10 mouse cellular contexts compared by ENCODE assay signal in the genomic region with DNA sequence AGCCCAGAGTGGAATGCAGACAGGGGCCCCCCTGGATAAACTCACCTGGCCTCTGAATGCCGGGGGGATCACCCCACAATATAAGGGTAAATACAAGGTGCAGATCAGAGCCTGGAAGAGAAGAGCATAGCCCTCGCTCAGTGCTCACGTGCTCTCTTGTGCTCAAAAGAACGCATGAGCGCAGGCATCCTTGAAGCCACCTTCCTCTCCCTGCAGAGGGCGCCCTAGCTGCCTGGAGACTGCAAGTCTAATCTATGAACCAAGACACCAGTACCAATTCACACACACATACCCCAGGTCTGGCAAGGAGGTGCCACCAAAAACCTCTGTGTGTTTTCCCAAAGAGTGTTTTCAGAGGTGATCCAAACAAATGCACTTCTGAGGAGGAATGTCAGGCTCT. TPM values are rescaled to one million over a fixed set of nuclear protein-coding genes. Genes with fewer than 3 reads are reported as not detected.
DNase-seq lines count a peak whose midpoint lies in the region; ATAC-seq and TF ChIP-seq lines count a peak whose summit lies in the region.
"Had no signal": no experiment of that assay in that cellular context is flagged by ENCODE, and none has a peak within 500 bp of the region (broad histone marks: within the 10 kb centered on the region; RNA-seq: fewer than 3 reads in every experiment).

No protein-coding gene starts in this region.

- no peaks in the 10 kb centered on the region for H3K4me1 ChIP-seq in heart, embryonic 10.5 days
- no peaks in the 10 kb centered on the region for H3K4me1 ChIP-seq in cortical plate, adult 2 months (ENCODE audit: control insufficient read depth, insufficient read depth, low read length)
- no peaks in the 10 kb centered on the region for H3K4me1 ChIP-seq in kidney, embryonic 15.5 days
- H3K4me1 ChIP-seq: midbrain, embryonic 12.5 days had no signal

- WGBS in heart, embryonic 10.5 days: 27% methylated on average over 6 of the region's 6 CpGs
- WGBS in kidney, embryonic 15.5 days: 36% methylated on average over 6 of the region's 6 CpGs

- no peaks in the 10 kb centered on the region for H3K9me3 ChIP-seq in heart, embryonic 10.5 days
- no peaks in the 10 kb centered on the region for H3K9me3 ChIP-seq in kidney, embryonic 15.5 days (replicated peaks)
- H3K9me3 ChIP-seq: midbrain, embryonic 12.5 days had no signal

- TF ChIP-seq CTCF in cortical plate, adult 2 months (IDR thresholded peaks at IDR 0.05; ENCODE audit: extremely low read depth, insufficient read depth, low read length): peak; percentile 72

- no peaks in the 10 kb centered on the region for H3K36me3 ChIP-seq in heart, embryonic 10.5 days
- H3K36me3 ChIP-seq in kidney, embryonic 15.5 days: no peaks in the 10 kb centered on the region
- H3K36me3 ChIP-seq: midbrain, embryonic 12.5 days had no signal

- no peak for TF ChIP-seq POLR2A in cortical plate, adult 2 months (IDR thresholded peaks at IDR 0.05; ENCODE audit: extremely low read depth, insufficient read depth, low read length)

- peaks cover 19% of the 10 kb centered on the region; the same call in 1 of the 2 replicates for H3K27me3 ChIP-seq in heart, embryonic 10.5 days (ENCODE audit: insufficient read depth, poor library complexity, severe bottlenecking)
- no peaks in the 10 kb centered on the region for H3K27me3 ChIP-seq in kidney, embryonic 15.5 days

- H3K4me2 ChIP-seq in kidney, embryonic 15.5 days: no peak overlapping the region
- H3K4me2 ChIP-seq: midbrain, embryonic 12.5 days had no signal

- no peak overlapping the region for H3K27ac ChIP-seq in heart, embryonic 10.5 days
- H3K27ac ChIP-seq in cortical plate, adult 2 months (ENCODE audit: insufficient read depth, low read length): no peak overlapping the region
- H3K27ac ChIP-seq in kidney, embryonic 15.5 days: no peak overlapping the region
- H3K27ac ChIP-seq: midbrain, embryonic 12.5 days had no signal

- no peak for ATAC-seq in kidney, embryonic 15.5 days (replicated peaks; ENCODE audit: low FRiP score)

- H3K9ac ChIP-seq in kidney, embryonic 15.5 days: no peak overlapping the region
- H3K9ac ChIP-seq: midbrain, embryonic 12.5 days had no signal

- H3K4me3 ChIP-seq in heart, embryonic 10.5 days: no peak overlapping the region
- H3K4me3 ChIP-seq in cortical plate, adult 2 months (ENCODE audit: insufficient read depth, low read length): no peak overlapping the region
- no peak overlapping the region for H3K4me3 ChIP-seq in kidney, embryonic 15.5 days (replicated peaks)
- H3K4me3 ChIP-seq: midbrain, embryonic 12.5 days had no signal

- peak; percentile 27 for DNase-seq in heart, postnatal 4 days
- no peak for DNase-seq in heart, embryonic 10.5 days (ENCODE audit: low spot score)
- DNase-seq in right cerebral cortex, postnatal 14 days: peak; percentile 47
- DNase-seq in right cerebral cortex, postnatal 25 days: no peak
- peak; percentile 43 for DNase-seq in retina, postnatal 7 days (ENCODE audit: low read depth, low spot score)
- DNase-seq in Muller cell, postnatal 12 days (ENCODE audit: inconsistent ontology term): no peak

RNA-seq across cellular contexts. Expression of a gene that starts 2.4 kb away (rescaled TPM):
- not detected for total RNA-seq in heart, postnatal 4 days (2021)
- not detected in 2 replicates for polyA plus RNA-seq in heart, embryonic 10.5 days (2016; fragmentation: Nextera tagmentation; extraction: Ambion mirVana)
- not detected in 2 replicates for polyA plus RNA-seq in cortical plate, adult 2 months (2012; rRNA removed)
- polyA plus RNA-seq in kidney, embryonic 15.5 days (2015; fragmentation: Nextera tagmentation; extraction: Ambion mirVana): not detected in 2 replicates
- polyA plus RNA-seq: midbrain, embryonic 12.5 days had no signal

RNA-seq across cellular contexts. Expression of a gene that starts 15.1 kb away (rescaled TPM):
- under 1 TPM; 0.19 to 0.38 TPM for total RNA-seq in heart, postnatal 4 days (2021)
- polyA plus RNA-seq in heart, embryonic 10.5 days (2016; fragmentation: Nextera tagmentation; extraction: Ambion mirVana): 0.86 and 1.8 TPM in 2 replicates
- polyA plus RNA-seq in cortical plate, adult 2 months (2012; rRNA removed): 440 and 441 TPM in 2 replicates
- 1.1 and 2.4 TPM in 2 replicates for polyA plus RNA-seq in kidney, embryonic 15.5 days (2015; fragmentation: Nextera tagmentation; extraction: Ambion mirVana)

RNA-seq across cellular contexts. Expression of a gene that starts 47.0 kb away (rescaled TPM):
- 1 to 10 TPM in 1 of 2 experiments, under 1 TPM in 1; 0.21 to 1.1 TPM for total RNA-seq in heart, postnatal 4 days (2021)
- 0.51 and 0.68 TPM in 2 replicates for polyA plus RNA-seq in heart, embryonic 10.5 days (2016; fragmentation: Nextera tagmentation; extraction: Ambion mirVana)
- polyA plus RNA-seq in cortical plate, adult 2 months (2012; rRNA removed): 20.4 and 26.2 TPM in 2 replicates
- polyA plus RNA-seq in kidney, embryonic 15.5 days (2015; fragmentation: Nextera tagmentation; extraction: Ambion mirVana): 0.45 and 1.1 TPM in 2 replicates

RNA-seq across cellular contexts. Expression of a gene that starts 55.4 kb away (rescaled TPM):
- not detected for total RNA-seq in heart, postnatal 4 days (2021)
- polyA plus RNA-seq in heart, embryonic 10.5 days (2016; fragmentation: Nextera tagmentation; extraction: Ambion mirVana): not detected in 2 replicates
- polyA plus RNA-seq in cortical plate, adult 2 months (2012; rRNA removed): 10.9 and 11.0 TPM in 2 replicates
- polyA plus RNA-seq in kidney, embryonic 15.5 days (2015; fragmentation: Nextera tagmentation; extraction: Ambion mirVana): 0.16 and 0.27 TPM in 2 replicates
- total RNA-seq: adrenal gland, adult 18-20 months had no signal
- polyA plus RNA-seq: midbrain, embryonic 12.5 days had no signal

Comparison
In these comparisons a context has a peak if more than half of its experiments do, and no peak if none do; other contexts are left out.
1. DNase-seq: peak in heart, postnatal 4 days (single experiment), right cerebral cortex, postnatal 14 days (single experiment) and retina, postnatal 7 days (single experiment); none in heart, embryonic 10.5 days (single experiment), right cerebral cortex, postnatal 25 days (single experiment) and Muller cell, postnatal 12 days (single experiment).
2. RNA of a gene that starts 15.1 kb away (polyA plus RNA-seq): 440 to 441 TPM in cortical plate, adult 2 months; 1.1 to 2.4 TPM in kidney, embryonic 15.5 days and 0.86 to 1.8 TPM in heart, embryonic 10.5 days; every median in the first group is over 100 times any median in the second.
3. RNA of a gene that starts 47.0 kb away (polyA plus RNA-seq): 20.4 to 26.2 TPM in cortical plate, adult 2 months; 0.45 to 1.1 TPM in kidney, embryonic 15.5 days and 0.51 to 0.68 TPM in heart, embryonic 10.5 days; every median in the first group is over 10 times any median in the second.